Mouse (Mus musculus) ES-Bruce4 (cell line): ENCODE measurements at regions not wholly inside any gene's neighbourhood (a gene's known extent, or its start where the extent isn't known, plus 50 kb on each side); places are given as distances from the start of the nearest gene placed in this dataset.

Experiments used
- CTCF ChIP-seq: IDR thresholded peaks from one replicate; pipeline ENCODE4 v1.8.1; 2011; ENCODE audit warnings: low read depth, low read length
- EP300 ChIP-seq: IDR thresholded peaks from 2 replicates; pipeline ENCODE4 v1.6.1; 2011; ENCODE audit warnings: low read depth, low read length; ENCODE audit not compliant: insufficient read depth
- POLR2A ChIP-seq: IDR thresholded peaks from one replicate; pipeline ENCODE4 v1.8.1; 2011; ENCODE audit warnings: low read length; ENCODE audit not compliant: insufficient read depth

GRCm38 (mm10) chr16:87263041-87263440 lies 90.9 kb upstream of the N6amt1 start:
- TF ChIP-seq POLR2A: no peak
- no peak for TF ChIP-seq CTCF
- no peak for TF ChIP-seq EP300
